Mouse (Mus musculus): ENCODE measurements around the gene Lin54. TPM values are rescaled to one million over a fixed set of nuclear protein-coding genes. Genes with fewer than 3 reads are reported as not detected.

Gene Lin54
- polyA plus RNA-seq, 1 experiment: 12.1 TPM

GRCm38 (mm10) chr5:100462374-100462773 lies 38.1 kb downstream of the Lin54 start:
- TF ChIP-seq CTCF (IDR thresholded peaks at IDR 0.05; ENCODE audit: low read depth, low read length) (no peak), POLR2A (IDR thresholded peaks at IDR 0.05; ENCODE audit: borderline replicate concordance, low read depth, low read length) (no peak)
- peaks cover 20% of the 10 kb centered on the region for H3K4me1 ChIP-seq (ENCODE audit: control insufficient read depth, insufficient read depth, low read length)
- H3K27ac ChIP-seq (ENCODE audit: insufficient read depth, low read depth, low read length): no peak overlapping the region
- H3K4me3 ChIP-seq (ENCODE audit: insufficient read depth, low read length): no peak overlapping the region

GRCm38 (mm10) chr5:100461526-100461925 lies 38.9 kb downstream of the Lin54 start:
- no peak overlapping the region for H3K27ac ChIP-seq (ENCODE audit: insufficient read depth, low read depth, low read length)
- peaks cover 14% of the 10 kb centered on the region for H3K4me1 ChIP-seq (ENCODE audit: control insufficient read depth, insufficient read depth, low read length)
- H3K4me3 ChIP-seq (ENCODE audit: insufficient read depth, low read length): no peak overlapping the region
- no peak for TF ChIP-seq POLR2A (IDR thresholded peaks at IDR 0.05; ENCODE audit: borderline replicate concordance, low read depth, low read length)
- no peak for TF ChIP-seq CTCF (IDR thresholded peaks at IDR 0.05; ENCODE audit: low read depth, low read length)

DNA sequence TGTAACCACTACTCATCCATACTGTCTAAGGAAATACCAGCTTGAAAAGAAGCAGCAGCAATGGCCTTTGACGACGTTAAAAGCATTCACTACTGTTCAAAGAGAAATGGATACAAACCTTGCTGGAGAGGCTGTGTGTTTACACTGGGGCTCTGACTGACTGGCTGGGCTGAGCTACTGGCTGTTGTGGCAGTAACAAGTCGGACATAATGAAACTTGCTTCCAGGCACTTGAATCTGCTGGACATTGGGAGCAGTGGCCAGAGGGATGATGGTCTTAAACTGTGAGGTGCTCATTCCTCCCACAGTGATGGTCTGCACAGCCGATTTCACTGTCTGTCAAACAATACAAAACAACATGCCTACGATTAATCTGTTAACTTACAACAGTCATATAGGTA lies 41.0 kb downstream of the Lin54 start:
- H3K4me1 ChIP-seq (ENCODE audit: control insufficient read depth, insufficient read depth, low read length): peaks cover 3% of the 10 kb centered on the region; the same call in 1 of the 2 replicates
- TF ChIP-seq POLR2A (IDR thresholded peaks at IDR 0.05; ENCODE audit: borderline replicate concordance, low read depth, low read length) (no peak), CTCF (IDR thresholded peaks at IDR 0.05; ENCODE audit: low read depth, low read length) (no peak)

GRCm38 (mm10) chr5:100451871-100452270 lies 48.6 kb downstream of the Lin54 start:
- Histone ChIP-seq H3K27ac (ENCODE audit: insufficient read depth, low read depth, low read length) (no peak overlapping the region), H3K4me1 (ENCODE audit: control insufficient read depth, insufficient read depth, low read length) (no peaks in the 10 kb centered on the region), H3K4me3 (ENCODE audit: insufficient read depth, low read length) (no peak overlapping the region)
- TF ChIP-seq CTCF (IDR thresholded peaks at IDR 0.05; ENCODE audit: low read depth, low read length): no peak
- TF ChIP-seq POLR2A (IDR thresholded peaks at IDR 0.05; ENCODE audit: borderline replicate concordance, low read depth, low read length): no peak

More for the DNA sequence above, 41.0 kb downstream of the Lin54 start:
- Histone ChIP-seq H3K4me3 (ENCODE audit: insufficient read depth, low read length) (no peak overlapping the region), H3K27ac (ENCODE audit: insufficient read depth, low read depth, low read length) (no peak overlapping the region)

GRCm38 (mm10) chr5:100438796-100439195 lies 61.6 kb downstream of the Lin54 start:
- Histone ChIP-seq H3K4me3 (ENCODE audit: insufficient read depth, low read length) (no peak overlapping the region), H3K27ac (ENCODE audit: insufficient read depth, low read depth, low read length) (no peak overlapping the region), H3K4me1 (ENCODE audit: control insufficient read depth, insufficient read depth, low read length) (peaks cover 8% of the 10 kb centered on the region)
- TF ChIP-seq CTCF (IDR thresholded peaks at IDR 0.05; ENCODE audit: low read depth, low read length) (no peak), POLR2A (IDR thresholded peaks at IDR 0.05; ENCODE audit: borderline replicate concordance, low read depth, low read length) (no peak)

DNA sequence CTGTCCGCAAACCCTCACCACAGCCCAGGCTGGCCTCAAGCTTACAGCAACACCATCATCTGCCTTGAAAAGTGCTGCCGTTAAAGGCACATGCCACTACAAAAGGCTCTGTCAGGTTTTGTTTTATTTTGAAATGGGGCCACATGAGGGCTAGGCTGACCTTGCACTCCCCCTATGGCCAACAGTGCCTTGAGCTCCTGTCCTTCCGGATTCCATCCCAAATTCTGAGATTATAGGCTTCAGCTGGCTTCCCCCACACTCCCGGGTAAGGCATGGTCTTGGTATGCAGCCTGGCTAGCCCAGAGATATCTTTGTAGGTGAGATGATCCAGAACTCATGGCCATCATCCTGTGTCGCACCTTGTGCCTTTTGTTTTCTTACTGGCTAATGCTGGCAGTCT lies 62.5 kb downstream of the Lin54 start:
- Histone ChIP-seq H3K4me3 (ENCODE audit: insufficient read depth, low read length) (no peak overlapping the region), H3K27ac (ENCODE audit: insufficient read depth, low read depth, low read length) (no peak overlapping the region), H3K4me1 (ENCODE audit: control insufficient read depth, insufficient read depth, low read length) (peaks cover 8% of the 10 kb centered on the region)
- TF ChIP-seq POLR2A (IDR thresholded peaks at IDR 0.05; ENCODE audit: borderline replicate concordance, low read depth, low read length) (no peak), CTCF (IDR thresholded peaks at IDR 0.05; ENCODE audit: low read depth, low read length) (no peak)

GRCm38 (mm10) chr5:100437086-100437485 lies 63.4 kb downstream of the Lin54 start:
- TF ChIP-seq CTCF (IDR thresholded peaks at IDR 0.05; ENCODE audit: low read depth, low read length) (no peak), POLR2A (IDR thresholded peaks at IDR 0.05; ENCODE audit: borderline replicate concordance, low read depth, low read length) (no peak)
- Histone ChIP-seq H3K27ac (ENCODE audit: insufficient read depth, low read depth, low read length) (no peak overlapping the region), H3K4me1 (ENCODE audit: control insufficient read depth, insufficient read depth, low read length) (peaks cover 8% of the 10 kb centered on the region), H3K4me3 (ENCODE audit: insufficient read depth, low read length) (no peak overlapping the region)

- Histone ChIP-seq H3K4me3 (ENCODE audit: insufficient read depth, low read length) (no peak overlapping the region), H3K4me1 (ENCODE audit: control insufficient read depth, insufficient read depth, low read length) (peaks cover 20% of the 10 kb centered on the region), H3K27ac (ENCODE audit: insufficient read depth, low read depth, low read length) (no peak overlapping the region)
- TF ChIP-seq CTCF (IDR thresholded peaks at IDR 0.05; ENCODE audit: low read depth, low read length) (no peak), POLR2A (IDR thresholded peaks at IDR 0.05; ENCODE audit: borderline replicate concordance, low read depth, low read length) (no peak)
These were observed 69.5 kb downstream of the Lin54 start for GRCm38 (mm10) chr5:100430966-100431365.

DNA sequence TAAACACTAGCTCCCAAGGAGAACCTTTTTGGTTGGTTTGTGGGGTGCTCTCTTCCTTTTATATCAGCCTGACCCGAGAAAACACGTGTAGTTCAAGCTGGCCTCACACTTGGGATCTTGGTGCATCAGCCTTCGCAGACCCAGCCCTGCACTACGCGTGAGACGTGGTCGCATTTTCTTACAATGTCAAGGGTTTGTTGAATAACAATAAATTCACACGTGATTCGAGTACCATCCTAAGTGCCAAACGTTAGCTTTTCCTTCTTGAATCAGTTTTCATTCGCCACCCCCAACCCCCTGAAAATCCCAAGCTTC lies 70.4 kb downstream of the Lin54 start:
- TF ChIP-seq POLR2A (IDR thresholded peaks at IDR 0.05; ENCODE audit: borderline replicate concordance, low read depth, low read length) (no peak), CTCF (IDR thresholded peaks at IDR 0.05; ENCODE audit: low read depth, low read length) (no peak)
- peak overlapping the region; percentile 76 for H3K27ac ChIP-seq (ENCODE audit: insufficient read depth, low read depth, low read length)
- H3K4me3 ChIP-seq (ENCODE audit: insufficient read depth, low read length): peak overlapping the region; percentile 80
- H3K4me1 ChIP-seq (ENCODE audit: control insufficient read depth, insufficient read depth, low read length): peaks cover 20% of the 10 kb centered on the region

DNA sequence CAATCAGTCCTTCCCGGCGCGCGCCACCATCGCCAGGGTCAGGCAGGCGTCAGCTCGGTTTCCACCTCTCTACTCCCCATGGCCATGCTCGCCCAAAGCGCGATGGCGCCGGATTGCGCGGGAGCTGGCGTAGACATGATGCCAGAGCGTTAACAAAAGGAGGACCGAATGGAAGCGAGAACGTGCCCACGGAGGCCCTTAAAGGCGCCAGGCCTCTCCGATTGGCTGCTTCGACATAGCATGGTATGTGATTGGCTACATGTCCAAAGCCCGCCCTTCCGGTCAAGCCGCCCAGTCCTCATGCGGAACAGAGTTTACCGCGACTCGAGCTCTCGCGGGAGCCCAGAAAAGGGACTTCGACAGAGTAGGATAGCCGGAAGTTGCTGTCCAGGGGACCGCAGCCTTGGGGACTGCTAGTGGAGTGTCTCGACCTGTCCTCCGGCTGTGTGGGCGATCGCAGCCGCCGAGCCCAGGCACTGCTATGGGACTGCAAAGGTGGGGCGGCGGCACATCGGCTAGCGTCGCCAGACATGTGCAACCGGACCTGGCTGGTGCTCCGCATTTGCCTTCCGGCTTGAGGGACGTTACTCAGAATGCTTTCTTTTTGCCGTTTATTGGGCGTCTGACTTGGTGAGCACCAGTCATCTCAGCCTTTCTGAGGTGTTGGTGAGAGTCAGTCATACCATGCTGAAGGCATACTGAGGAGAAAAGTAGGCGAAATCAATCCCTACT lies 70.9 kb downstream of the Lin54 start:
- TF ChIP-seq CTCF (IDR thresholded peaks at IDR 0.05; ENCODE audit: low read depth, low read length) (no peak), POLR2A (IDR thresholded peaks at IDR 0.05; ENCODE audit: borderline replicate concordance, low read depth, low read length) (peak; percentile 49; the same call in 1 of the 2 replicates)
- peak overlapping the region; percentile 76 for H3K27ac ChIP-seq (ENCODE audit: insufficient read depth, low read depth, low read length)
- peaks cover 22% of the 10 kb centered on the region for H3K4me1 ChIP-seq (ENCODE audit: control insufficient read depth, insufficient read depth, low read length)
- H3K4me3 ChIP-seq (ENCODE audit: insufficient read depth, low read length): peak overlapping the region; percentile 80

All from bone marrow macrophage, adult 2 months (primary cell).